Mouse (Mus musculus): ENCODE results near the gene 4930522H14Rik. TPM values are rescaled to one million over a fixed set of nuclear protein-coding genes. Genes with fewer than 3 reads are reported as not detected.

4930522H14Rik gene
- total and polyA plus RNA-seq, 2 experiments from 2014 or later, result not detected

DNA sequence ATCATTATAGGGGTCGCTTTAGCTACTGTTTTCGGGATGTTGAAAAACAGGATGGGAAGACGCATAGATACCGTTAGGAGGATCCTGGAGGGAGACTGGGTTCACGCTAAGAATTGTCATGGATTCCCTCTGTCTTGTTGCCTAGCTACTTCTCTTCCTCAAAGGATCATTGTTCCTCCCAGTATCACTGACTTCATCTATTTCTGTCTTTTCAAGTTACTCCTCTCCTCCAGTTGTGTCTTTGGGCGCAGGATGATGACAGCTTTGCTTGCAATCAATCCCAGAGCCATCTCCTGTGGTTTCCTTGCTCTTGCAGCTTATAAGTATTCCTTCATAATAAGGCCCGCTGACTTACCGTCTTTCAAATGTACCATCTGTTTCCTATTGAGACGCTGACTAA, 38.3 kb upstream of the 4930522H14Rik start:
- no peak overlapping the region for H3K4me2 ChIP-seq (ENCODE audit: low read depth, low read length)
- no peak overlapping the region for H3K9ac ChIP-seq (replicated peaks; ENCODE audit: low read depth, low read length)
- ATAC-seq (ENCODE audit: insufficient read depth, low read depth), result no peak
- 87% methylated on average over 9 of the region's 9 CpGs for WGBS
- no peak overlapping the region for H3K27ac ChIP-seq (ENCODE audit: low read depth)
- no peaks in the 10 kb centered on the region for H3K36me3 ChIP-seq (replicated peaks; ENCODE audit: control insufficient read depth, insufficient read depth, low read length)
- DNase-seq (ENCODE audit: low spot score), result no peak
- no peak for TF ChIP-seq EP300 (IDR thresholded peaks at IDR 0.05; ENCODE audit: low read depth)
- TF ChIP-seq CTCF (IDR thresholded peaks at IDR 0.05; ENCODE audit: low read depth), result no peak
- H3K27me3 ChIP-seq (ENCODE audit: control insufficient read depth, insufficient read depth, low read length), result no peaks in the 10 kb centered on the region
- H3K9me3 ChIP-seq (replicated peaks; ENCODE audit: control insufficient read depth, low read length), result no peaks in the 10 kb centered on the region
- H3K4me3 ChIP-seq (ENCODE audit: low read depth, low read length), result no peak overlapping the region
- no peaks in the 10 kb centered on the region for H3K4me1 ChIP-seq (ENCODE audit: control insufficient read depth, insufficient read depth)

- ATAC-seq (ENCODE audit: insufficient read depth, low read depth), result no peak
- 84% methylated on average over 10 of the region's 10 CpGs for WGBS
- no peak for TF ChIP-seq EP300 (IDR thresholded peaks at IDR 0.05; ENCODE audit: low read depth)
- TF ChIP-seq CTCF (IDR thresholded peaks at IDR 0.05; ENCODE audit: low read depth), result no peak
- DNase-seq (ENCODE audit: low spot score), result no peak
- Histone ChIP-seq H3K27me3 (ENCODE audit: control insufficient read depth, insufficient read depth, low read length) (no peaks in the 10 kb centered on the region), H3K36me3 (replicated peaks; ENCODE audit: control insufficient read depth, insufficient read depth, low read length) (no peaks in the 10 kb centered on the region), H3K4me1 (ENCODE audit: control insufficient read depth, insufficient read depth) (no peaks in the 10 kb centered on the region), H3K9ac (replicated peaks; ENCODE audit: low read depth, low read length) (no peak overlapping the region), H3K4me2 (ENCODE audit: low read depth, low read length) (no peak overlapping the region), H3K4me3 (ENCODE audit: low read depth, low read length) (no peak overlapping the region), H3K27ac (ENCODE audit: low read depth) (no peak overlapping the region), H3K9me3 (replicated peaks; ENCODE audit: control insufficient read depth, low read length) (no peaks in the 10 kb centered on the region)
These were observed 37.9 kb upstream of the 4930522H14Rik start for GRCm38 (mm10) chr4:109568959-109569358.

- H3K27ac ChIP-seq (ENCODE audit: low read depth), result no peak overlapping the region
- H3K4me1 ChIP-seq (ENCODE audit: control insufficient read depth, insufficient read depth), result no peaks in the 10 kb centered on the region
- H3K4me2 ChIP-seq (ENCODE audit: low read depth, low read length), result no peak overlapping the region
- no peak overlapping the region for H3K4me3 ChIP-seq (ENCODE audit: low read depth, low read length)
- H3K9ac ChIP-seq (replicated peaks; ENCODE audit: low read depth, low read length), result no peak overlapping the region
- H3K27me3 ChIP-seq (ENCODE audit: control insufficient read depth, insufficient read depth, low read length), result no peaks in the 10 kb centered on the region
- DNase-seq (ENCODE audit: low spot score) (no peak), ATAC-seq (ENCODE audit: insufficient read depth, low read depth) (no peak)
- no peak for TF ChIP-seq EP300 (IDR thresholded peaks at IDR 0.05; ENCODE audit: low read depth)
- H3K36me3 ChIP-seq (replicated peaks; ENCODE audit: control insufficient read depth, insufficient read depth, low read length), result no peaks in the 10 kb centered on the region
- no peaks in the 10 kb centered on the region for H3K9me3 ChIP-seq (replicated peaks; ENCODE audit: control insufficient read depth, low read length)
- 89% methylated on average over 6 of the region's 6 CpGs for WGBS
These were observed 33.6 kb upstream of the 4930522H14Rik start for GRCm38 (mm10) chr4:109564711-109565110.

GRCm38 (mm10) chr4:109550338-109551150, 19.4 kb upstream of the 4930522H14Rik start:
- TF ChIP-seq EP300 (IDR thresholded peaks at IDR 0.05; ENCODE audit: low read depth), result no peak
- no peak for TF ChIP-seq CTCF (IDR thresholded peaks at IDR 0.05; ENCODE audit: low read depth)
- WGBS, result 15% methylated on average over 11 of the region's 11 CpGs
- DNase-seq (ENCODE audit: low spot score), result no peak
- H3K9me3 ChIP-seq (replicated peaks; ENCODE audit: control insufficient read depth, low read length), result no peaks in the 10 kb centered on the region
- H3K27ac ChIP-seq (ENCODE audit: low read depth), result no peak overlapping the region
- no peak overlapping the region for H3K9ac ChIP-seq (replicated peaks; ENCODE audit: low read depth, low read length)
- H3K4me1 ChIP-seq (ENCODE audit: control insufficient read depth, insufficient read depth), result no peaks in the 10 kb centered on the region
- ATAC-seq (ENCODE audit: insufficient read depth, low read depth), result no peak
- peak overlapping the region; percentile 11; the same call in 1 of the 2 replicates for H3K4me3 ChIP-seq (ENCODE audit: low read depth, low read length)
- H3K36me3 ChIP-seq (replicated peaks; ENCODE audit: control insufficient read depth, insufficient read depth, low read length), result no peaks in the 10 kb centered on the region
- H3K27me3 ChIP-seq (ENCODE audit: control insufficient read depth, insufficient read depth, low read length), result no peaks in the 10 kb centered on the region
- peak overlapping the region; percentile 31 for H3K4me2 ChIP-seq (ENCODE audit: low read depth, low read length)

- DNase-seq (ENCODE audit: low spot score) (no peak), ATAC-seq (ENCODE audit: insufficient read depth, low read depth) (no peak)
- no peaks in the 10 kb centered on the region for H3K9me3 ChIP-seq (replicated peaks; ENCODE audit: control insufficient read depth, low read length)
- H3K4me2 ChIP-seq (ENCODE audit: low read depth, low read length), result no peak overlapping the region
- no peak overlapping the region for H3K27ac ChIP-seq (ENCODE audit: low read depth)
- no peaks in the 10 kb centered on the region for H3K36me3 ChIP-seq (replicated peaks; ENCODE audit: control insufficient read depth, insufficient read depth, low read length)
- no peaks in the 10 kb centered on the region for H3K27me3 ChIP-seq (ENCODE audit: control insufficient read depth, insufficient read depth, low read length)
- no peak overlapping the region for H3K4me3 ChIP-seq (ENCODE audit: low read depth, low read length)
- WGBS, result 10% methylated on average over 2 of the region's 2 CpGs
- TF ChIP-seq CTCF (IDR thresholded peaks at IDR 0.05; ENCODE audit: low read depth) (no peak), EP300 (IDR thresholded peaks at IDR 0.05; ENCODE audit: low read depth) (no peak)
- H3K4me1 ChIP-seq (ENCODE audit: control insufficient read depth, insufficient read depth), result no peaks in the 10 kb centered on the region
- H3K9ac ChIP-seq (replicated peaks; ENCODE audit: low read depth, low read length), result no peak overlapping the region
These were observed 16.2 kb upstream of the 4930522H14Rik start for GRCm38 (mm10) chr4:109547306-109547705.

- H3K27me3 ChIP-seq (ENCODE audit: control insufficient read depth, insufficient read depth, low read length), result no peaks in the 10 kb centered on the region
- no peak overlapping the region for H3K9ac ChIP-seq (replicated peaks; ENCODE audit: low read depth, low read length)
- no peaks in the 10 kb centered on the region for H3K9me3 ChIP-seq (replicated peaks; ENCODE audit: control insufficient read depth, low read length)
- H3K4me1 ChIP-seq (ENCODE audit: control insufficient read depth, insufficient read depth), result no peaks in the 10 kb centered on the region
- DNase-seq (ENCODE audit: low spot score) (no peak), ATAC-seq (ENCODE audit: insufficient read depth, low read depth) (no peak)
- H3K4me3 ChIP-seq (ENCODE audit: low read depth, low read length), result no peak overlapping the region
- WGBS, result 75% methylated on average over 2 of the region's 2 CpGs
- H3K27ac ChIP-seq (ENCODE audit: low read depth), result no peak overlapping the region
- TF ChIP-seq CTCF (IDR thresholded peaks at IDR 0.05; ENCODE audit: low read depth) (no peak), EP300 (IDR thresholded peaks at IDR 0.05; ENCODE audit: low read depth) (no peak)
- H3K36me3 ChIP-seq (replicated peaks; ENCODE audit: control insufficient read depth, insufficient read depth, low read length), result no peaks in the 10 kb centered on the region
- H3K4me2 ChIP-seq (ENCODE audit: low read depth, low read length), result no peak overlapping the region
These were observed 15.4 kb upstream of the 4930522H14Rik start for GRCm38 (mm10) chr4:109546538-109546937.
